Comparison of ENCODE assay signal across 9 mouse cellular contexts in the genomic region with DNA sequence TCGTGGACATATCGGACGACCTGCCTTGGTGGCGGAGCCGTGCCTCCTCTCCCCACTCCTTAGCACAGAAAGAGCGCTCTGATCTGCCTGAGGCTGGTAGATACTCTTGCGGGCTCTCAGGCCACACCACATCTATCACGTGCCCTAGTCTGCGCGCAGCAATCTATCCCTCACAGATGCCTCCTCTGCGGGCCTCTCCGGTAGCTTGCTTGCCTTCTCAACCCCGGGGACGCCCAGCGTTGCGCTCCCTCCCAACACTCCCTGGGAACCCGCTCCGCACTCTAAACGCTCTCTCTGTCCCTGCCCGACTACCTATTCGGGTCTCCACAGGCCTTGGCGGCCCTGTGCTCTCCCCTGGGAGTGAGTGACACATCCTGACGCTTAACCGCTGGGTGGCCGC. TPM values are rescaled to one million over a fixed set of nuclear protein-coding genes. Genes with fewer than 3 reads are reported as not detected.
DNase-seq lines count a peak whose midpoint lies in the region; ATAC-seq lines count a peak whose summit lies in the region.
"Had no signal": no experiment of that assay in that cellular context is flagged by ENCODE, and none has a peak within 500 bp of the region (broad histone marks: within the 10 kb centered on the region; RNA-seq: fewer than 3 reads in every experiment).

A gene (plus strand): TSS at position 141 of the 400 bp plus-strand sequence.

- intact Hi-C loops in heart, postnatal 10 days (cut with DNase I): no loop called here

- 1% methylated on average over 24 of the region's 25 CpGs for WGBS in heart, embryonic 16.5 days
- WGBS in embryonic facial prominence, embryonic 10.5 days: 3% methylated on average over 25 of the region's 25 CpGs
- 1% methylated on average over 25 of the region's 25 CpGs for WGBS in intestine, embryonic 14.5 days
- under 1% methylated on average over 22 of the region's 25 CpGs for WGBS in liver, embryonic 13.5 days (ENCODE audit: insufficient replicate concordance)
- WGBS in stomach, embryonic 14.5 days: under 1% methylated on average over 25 of the region's 25 CpGs

- no peaks in the 10 kb centered on the region for H3K36me3 ChIP-seq in heart, embryonic 16.5 days (ENCODE audit: control insufficient read depth, insufficient read depth)
- H3K36me3 ChIP-seq in embryonic facial prominence, embryonic 10.5 days (replicated peaks): no peaks in the 10 kb centered on the region
- no peaks in the 10 kb centered on the region for H3K36me3 ChIP-seq in intestine, embryonic 14.5 days (ENCODE audit: control insufficient read depth, insufficient read depth, low read length)
- H3K36me3 ChIP-seq in liver, embryonic 13.5 days: no peaks in the 10 kb centered on the region
- no peaks in the 10 kb centered on the region for H3K36me3 ChIP-seq in stomach, embryonic 14.5 days (ENCODE audit: control insufficient read depth, insufficient read depth, low read length)
- H3K36me3 ChIP-seq: G1E had no signal

- H3K27ac ChIP-seq in heart, embryonic 16.5 days (ENCODE audit: low read length): no peak within 1 kb of the TSS
- peak within 1 kb of the TSS; percentile 69 for H3K27ac ChIP-seq in embryonic facial prominence, embryonic 10.5 days (replicated peaks)
- H3K27ac ChIP-seq in intestine, embryonic 14.5 days (ENCODE audit: low read depth): no peak within 1 kb of the TSS
- no peak within 1 kb of the TSS for H3K27ac ChIP-seq in liver, embryonic 13.5 days
- H3K27ac ChIP-seq in stomach, embryonic 14.5 days (ENCODE audit: low read length): no peak within 1 kb of the TSS

- no peak for DNase-seq in heart, postnatal 10 days
- DNase-seq in embryonic facial prominence, embryonic 10.5 days (ENCODE audit: low spot score): peak; percentile 57
- peak; percentile 66 for DNase-seq in intestine, embryonic 14.5 days (ENCODE audit: low spot score)
- DNase-seq in liver, embryonic 13.5 days: no peak

- ATAC-seq in heart, embryonic 16.5 days (replicated peaks; ENCODE audit: extremely low read depth, insufficient read depth, low FRiP score): peak; percentile 25; the same call in 1 of the 2 replicates
- no peak for ATAC-seq in intestine, embryonic 14.5 days (replicated peaks; ENCODE audit: low FRiP score, low TSS enrichment, low read depth)
- peak; percentile 55; the same call in 1 of the 2 replicates for ATAC-seq in liver, embryonic 13.5 days (ENCODE audit: low read depth)
- ATAC-seq in stomach, embryonic 14.5 days (ENCODE audit: insufficient number of reproducible peaks, insufficient read depth, low FRiP score, low read depth): peak; percentile 42; the same call in 1 of the 2 replicates
- no peak for ATAC-seq in cerebellum, adult (ENCODE audit: insufficient number of reproducible peaks, low FRiP score, low TSS enrichment)
- ATAC-seq in activated CD4-positive, CD25-positive, alpha-beta regulatory T cell, adult 4 months: no peak

- H3K4me3 ChIP-seq in heart, embryonic 16.5 days (ENCODE audit: low read length): peak within 1 kb of the TSS; percentile 54
- H3K4me3 ChIP-seq in embryonic facial prominence, embryonic 10.5 days: peak within 1 kb of the TSS; percentile 66
- peak within 1 kb of the TSS; percentile 41 for H3K4me3 ChIP-seq in intestine, embryonic 14.5 days (ENCODE audit: low read depth, low read length)
- peak within 1 kb of the TSS; percentile 32 for H3K4me3 ChIP-seq in liver, embryonic 13.5 days (replicated peaks)
- H3K4me3 ChIP-seq in stomach, embryonic 14.5 days (ENCODE audit: low read depth, low read length): peak within 1 kb of the TSS; percentile 35

- peaks cover 4% of the 10 kb centered on the region; the same call in 1 of the 2 replicates for H3K4me1 ChIP-seq in heart, embryonic 16.5 days (ENCODE audit: control insufficient read depth, insufficient read depth, low read length)
- H3K4me1 ChIP-seq in embryonic facial prominence, embryonic 10.5 days: peaks cover 40% of the 10 kb centered on the region
- peaks cover 5% of the 10 kb centered on the region for H3K4me1 ChIP-seq in intestine, embryonic 14.5 days (replicated peaks; ENCODE audit: control insufficient read depth, insufficient read depth, low read length)
- H3K4me1 ChIP-seq in liver, embryonic 13.5 days (replicated peaks): peaks cover 4% of the 10 kb centered on the region
- H3K4me1 ChIP-seq in stomach, embryonic 14.5 days (ENCODE audit: control insufficient read depth, insufficient read depth, low read length): 0 out of 2 replicates have a peak, but pooled peaks cover 4% of the 10 kb centered on the region

- H3K4me2 ChIP-seq in heart, embryonic 16.5 days (ENCODE audit: low read depth, low read length): peak within 1 kb of the TSS; percentile 77
- H3K4me2 ChIP-seq in intestine, embryonic 14.5 days (ENCODE audit: low read length): peak within 1 kb of the TSS; percentile 75
- H3K4me2 ChIP-seq in liver, embryonic 13.5 days: peak within 1 kb of the TSS; percentile 43
- peak within 1 kb of the TSS; percentile 82 for H3K4me2 ChIP-seq in stomach, embryonic 14.5 days (replicated peaks; ENCODE audit: low read depth, low read length)

- H3K27me3 ChIP-seq in heart, embryonic 16.5 days (ENCODE audit: control insufficient read depth, insufficient read depth, low read length): peaks cover 80% of the 10 kb centered on the region
- peaks cover 91% of the 10 kb centered on the region for H3K27me3 ChIP-seq in embryonic facial prominence, embryonic 10.5 days (replicated peaks; ENCODE audit: low read depth, poor library complexity, severe bottlenecking)
- peaks cover 79% of the 10 kb centered on the region for H3K27me3 ChIP-seq in intestine, embryonic 14.5 days (replicated peaks; ENCODE audit: control insufficient read depth, insufficient read depth, low read length)
- peaks cover 86% of the 10 kb centered on the region for H3K27me3 ChIP-seq in liver, embryonic 13.5 days
- peaks cover 50% of the 10 kb centered on the region for H3K27me3 ChIP-seq in stomach, embryonic 14.5 days (ENCODE audit: control insufficient read depth, insufficient read depth, low read length)

- peak within 1 kb of the TSS; percentile 42 for H3K9ac ChIP-seq in heart, embryonic 16.5 days (ENCODE audit: low read length)
- H3K9ac ChIP-seq in intestine, embryonic 14.5 days (ENCODE audit: low read length): peak within 1 kb of the TSS; percentile 22; the same call in 1 of the 2 replicates
- H3K9ac ChIP-seq in liver, embryonic 13.5 days: no peak within 1 kb of the TSS
- H3K9ac ChIP-seq in stomach, embryonic 14.5 days (replicated peaks; ENCODE audit: low read depth, low read length): 0 out of 2 replicates have a peak within 1 kb of the TSS, but pooled peaks have one; percentile 14

- peaks cover 2% of the 10 kb centered on the region; the same call in 1 of the 2 replicates for H3K9me3 ChIP-seq in heart, embryonic 16.5 days (replicated peaks; ENCODE audit: control insufficient read depth, low read length)
- H3K9me3 ChIP-seq in embryonic facial prominence, embryonic 10.5 days: peaks cover 2% of the 10 kb centered on the region; the same call in 1 of the 2 replicates
- H3K9me3 ChIP-seq in intestine, embryonic 14.5 days (ENCODE audit: control insufficient read depth, low read length): peaks cover under 1% of the 10 kb centered on the region
- peaks cover 2% of the 10 kb centered on the region for H3K9me3 ChIP-seq in liver, embryonic 13.5 days (replicated peaks)
- H3K9me3 ChIP-seq in stomach, embryonic 14.5 days (ENCODE audit: control insufficient read depth, low read depth, low read length): 0 out of 2 replicates have a peak, but pooled peaks cover under 1% of the 10 kb centered on the region

RNA-seq across cellular contexts. Expression of the gene that starts here (rescaled TPM):
- polyA plus RNA-seq in heart, embryonic 16.5 days (2015; fragmentation: Nextera tagmentation; extraction: Ambion mirVana): 0.01 TPM in 1 of 2 replicates, not detected in the other
- total RNA-seq in heart, postnatal 10 days (2021): under 1 TPM in 1 of 2 experiments, not detected in 1; 0.02 TPM
- polyA plus RNA-seq in embryonic facial prominence, embryonic 10.5 days (2016; fragmentation: Nextera tagmentation; extraction: Ambion mirVana): 0.23 and 0.34 TPM in 2 replicates
- polyA plus RNA-seq in intestine, embryonic 14.5 days (2014; fragmentation: Nextera tagmentation; extraction: Ambion mirVana): 0.31 and 0.45 TPM in 2 replicates
- 0.14 TPM in 1 of 2 replicates, not detected in the other for polyA plus RNA-seq in liver, embryonic 13.5 days (2015; fragmentation: Nextera tagmentation; extraction: Ambion mirVana)
- polyA plus RNA-seq in stomach, embryonic 14.5 days (2014; fragmentation: Nextera tagmentation; extraction: Ambion mirVana): 0.36 and 0.62 TPM in 2 replicates
- not detected for polyA plus RNA-seq in activated CD4-positive, CD25-positive, alpha-beta regulatory T cell, adult 4 months (2017; shearing (Covaris generic))
- polyA plus RNA-seq: G1E had no signal

Comparison
In these comparisons a context has a peak if more than half of its experiments do, and no peak if none do; other contexts are left out.
1. Peak in ATAC-seq, H3K4me3 ChIP-seq, H3K9ac ChIP-seq and H3K4me2 ChIP-seq in heart, embryonic 16.5 days; RNA of the gene not detected or under 1 TPM.
2. Peak in DNase-seq, H3K4me3 ChIP-seq and H3K27ac ChIP-seq in embryonic facial prominence, embryonic 10.5 days; RNA of the gene not detected or under 1 TPM.
3. Peak in DNase-seq, H3K4me3 ChIP-seq, H3K9ac ChIP-seq and H3K4me2 ChIP-seq in intestine, embryonic 14.5 days; RNA of the gene not detected or under 1 TPM.
4. Peak in ATAC-seq, H3K4me3 ChIP-seq and H3K4me2 ChIP-seq in liver, embryonic 13.5 days; RNA of the gene not detected or under 1 TPM.
5. Peak in ATAC-seq, H3K4me3 ChIP-seq, H3K9ac ChIP-seq and H3K4me2 ChIP-seq in stomach, embryonic 14.5 days; RNA of the gene not detected or under 1 TPM.